Mouse (Mus musculus) lung, postnatal 0 days (tissue): ENCODE data around the gene Gfod2.

Experiments
- CTCF ChIP-seq: IDR thresholded peaks from 2 replicates; pipeline ENCODE4 v1.5.1; 2016; ENCODE audit warnings: antibody characterized with exemption, mild to moderate bottlenecking
- EP300 ChIP-seq: IDR thresholded peaks from 2 replicates; pipeline ENCODE4 v1.6.1; 2016; ENCODE audit warnings: antibody characterized with exemption, mild to moderate bottlenecking, control low read depth

GRCm38 (mm10) chr8:105699488-105700215, 58.8 kb downstream of the Gfod2 start:
- TF ChIP-seq CTCF (no peak), EP300 (no peak)
